Mouse (Mus musculus) left cerebral cortex, postnatal 25 days (tissue): Measurements from ENCODE around the gene Lama2. TPM values are rescaled to one million over a fixed set of nuclear protein-coding genes. Genes with fewer than 3 reads are reported as not detected.

Source experiments
- DNase-seq, 2 experiments: peaks; one replicate each; pipeline ENCODE4 v3.0.0; 2022; ENCODE audit warnings: low spot score in 2 of 2, mixed read lengths in 1 of 2
- intact Hi-C: fragments of 180-260 bp; cut with DNase I; formaldehyde crosslinking; loops from one replicate; pipeline ENCODE4 v1.15.1; 2025
- total RNA-seq, 2 experiments: library from RNA; stranded (reverse); gene quantifications; 2 replicates each; pipeline ENCODE4 v1.2.3; 2021

Lama2 gene
- 1 to 10 TPM; 6.8 to 7.1 TPM for total RNA-seq

GRCm38 (mm10) chr10:27619658-27620057 lies at the start of gene Lama2:
Lama2 (minus strand) TSS chr10:27619758.
- no peak for DNase-seq
- intact Hi-C loops = no loop called here

- DNase-seq = no peak
- intact Hi-C loops = no loop called here
Measured at GRCm38 (mm10) chr10:27664391-27664790, 44.8 kb upstream of the Lama2 start.

- intact Hi-C loops = no loop called here
- no peak for DNase-seq
Measured at GRCm38 (mm10) chr10:27663396-27663795, 43.8 kb upstream of the Lama2 start.

GRCm38 (mm10) chr10:27654164-27654563 lies 34.6 kb upstream of the Lama2 start:
- intact Hi-C loops = loop anchor here (10.0 kb wide), 2 partner anchors 269 to 329 kb away; no protein-coding TSS in a partner anchor
- peak; percentile 29 to 80 for DNase-seq

GRCm38 (mm10) chr10:27652694-27653335 lies 33.3 kb upstream of the Lama2 start:
- peak in 1 of 2 experiments; percentile 8 for DNase-seq
- intact Hi-C loops = loop anchor here (10.0 kb wide), 2 partner anchors 268 to 328 kb away; no protein-coding TSS in a partner anchor

GRCm38 (mm10) chr10:27635721-27636120 lies 16.2 kb upstream of the Lama2 start:
- intact Hi-C loops = no loop called here
- DNase-seq = no peak

GRCm38 (mm10) chr10:27631002-27631401 lies 11.4 kb upstream of the Lama2 start:
- peak; percentile 10 to 39 for DNase-seq
- intact Hi-C loops = no loop called here

GRCm38 (mm10) chr10:27621697-27622449 lies 2.3 kb upstream of the Lama2 start:
- intact Hi-C loops = no loop called here
- DNase-seq = peak in 1 of 2 experiments; percentile 17

- intact Hi-C loops = no loop called here
- no peak for DNase-seq
Measured at GRCm38 (mm10) chr10:27617522-27618020, 2.0 kb downstream of the Lama2 start.

- intact Hi-C loops = no loop called here
- DNase-seq = no peak
Measured at GRCm38 (mm10) chr10:27616641-27617415, 2.7 kb downstream of the Lama2 start.

GRCm38 (mm10) chr10:27595675-27596074 lies 23.9 kb downstream of the Lama2 start:
- DNase-seq = no peak
- intact Hi-C loops = no loop called here

GRCm38 (mm10) chr10:27533217-27533616 lies 86.3 kb downstream of the Lama2 start:
- DNase-seq = peak in 1 of 2 experiments; percentile 30
- intact Hi-C loops = no loop called here

- peak in 1 of 2 experiments; percentile 59 for DNase-seq
- intact Hi-C loops = no loop called here
Measured at GRCm38 (mm10) chr10:27508847-27509459, 110.6 kb downstream of the Lama2 start.

GRCm38 (mm10) chr10:27500863-27501262 lies 118.7 kb downstream of the Lama2 start:
- intact Hi-C loops = no loop called here
- DNase-seq = no peak

- DNase-seq = peak in 1 of 2 experiments; percentile 61
- intact Hi-C loops = loop anchor here (10.0 kb wide), 1 partner anchor 586 kb away; the partner anchor contains the start of gene Ptprk
Measured at GRCm38 (mm10) chr10:27488452-27488851, 131.1 kb downstream of the Lama2 start.

GRCm38 (mm10) chr10:27484041-27484440 lies 135.5 kb downstream of the Lama2 start:
- intact Hi-C loops = loop anchor here (1.0 to 10.0 kb wide), 4 partner anchors 162 to 591 kb away; partner anchors contain the start of gene Ptprk
- DNase-seq = peak; percentile 45 to 90

GRCm38 (mm10) chr10:27475540-27475939 lies 144.0 kb downstream of the Lama2 start:
- intact Hi-C loops = loop anchor here (5.0 kb wide), 1 partner anchor 88 kb away; no protein-coding TSS in a partner anchor
- peak in 1 of 2 experiments; percentile 37 for DNase-seq

GRCm38 (mm10) chr10:27468274-27468673 lies 151.3 kb downstream of the Lama2 start:
- intact Hi-C loops = no loop called here
- no peak for DNase-seq
